Mouse (Mus musculus) left cerebral cortex, adult 11 months (tissue): ENCODE data around the gene Ppp5c.
"Not testable (repeated sequence)": the region's sequence is repeated elsewhere in the genome, so short reads cannot be mapped to it uniquely, and the experiment has no call there.

ENCODE experiments used
- DNase-seq: peaks from one replicate; pipeline ENCODE4 v3.0.0; 2022; ENCODE audit warnings: low spot score

Gene Ppp5c

GRCm38 (mm10) chr7:17027588-17028343 is at the start of gene Ppp5c:
Gene Ppp5c (minus strand): TSS chr7:17027924.
- DNase-seq: peak; percentile 74

GRCm38 (mm10) chr7:17076542-17076941 is 48.8 kb upstream of the Ppp5c start:
- DNase-seq: no peak

- DNase-seq: no peak
Measured at GRCm38 (mm10) chr7:17073904-17074615, 46.3 kb upstream of the Ppp5c start, which contains the start of gene Psg16. Gene Psg16 (plus strand): TSS chr7:17074040.

- no peak for DNase-seq
Measured at GRCm38 (mm10) chr7:17073513-17073903, 45.8 kb upstream of the Ppp5c start.

GRCm38 (mm10) chr7:17067651-17068050 is 39.9 kb upstream of the Ppp5c start:
- DNase-seq: not testable (repeated sequence)

GRCm38 (mm10) chr7:17067000-17067399 is 39.3 kb upstream of the Ppp5c start:
- DNase-seq: no peak

- no peak for DNase-seq
Measured at GRCm38 (mm10) chr7:17066412-17066811, 38.7 kb upstream of the Ppp5c start.

GRCm38 (mm10) chr7:17065620-17066019 is 37.9 kb upstream of the Ppp5c start:
- no peak for DNase-seq

- no peak for DNase-seq
Measured at GRCm38 (mm10) chr7:17062845-17063244, 35.1 kb upstream of the Ppp5c start.

GRCm38 (mm10) chr7:17062389-17062788 is 34.7 kb upstream of the Ppp5c start, which contains the start of gene Hif3a:
Gene Hif3a (minus strand): TSS chr7:17062427.
- DNase-seq: no peak

- DNase-seq: no peak
Measured at GRCm38 (mm10) chr7:17060782-17061605, 33.3 kb upstream of the Ppp5c start.

- DNase-seq: no peak
Measured at GRCm38 (mm10) chr7:17060031-17060781, 32.5 kb upstream of the Ppp5c start.

- no peak for DNase-seq
Measured at GRCm38 (mm10) chr7:17059463-17059844, 31.7 kb upstream of the Ppp5c start.

- no peak for DNase-seq
Measured at GRCm38 (mm10) chr7:17058816-17059462, 31.2 kb upstream of the Ppp5c start.

GRCm38 (mm10) chr7:17058071-17058689 is 30.5 kb upstream of the Ppp5c start:
- no peak for DNase-seq

- DNase-seq: no peak
Measured at GRCm38 (mm10) chr7:17056601-17057523, 29.1 kb upstream of the Ppp5c start.

- DNase-seq: peak; percentile 87
Measured at GRCm38 (mm10) chr7:17056081-17056581, 28.4 kb upstream of the Ppp5c start.

GRCm38 (mm10) chr7:17055287-17055946 is 27.7 kb upstream of the Ppp5c start:
- no peak for DNase-seq
